Mouse (Mus musculus): ENCODE results near the gene Birc2.

- no peak for TF ChIP-seq POLR2A (IDR thresholded peaks at IDR 0.05; ENCODE audit: borderline replicate concordance, extremely low read depth, insufficient read depth, insufficient read length, poor library complexity, severe bottlenecking)
- no peak for TF ChIP-seq CTCF (IDR thresholded peaks at IDR 0.05; ENCODE audit: borderline replicate concordance, extremely low read depth, insufficient read depth, insufficient read length)
Observed at GRCm38 (mm10) chr9:7774538-7774937, 62.3 kb downstream of the Birc2 start.

Measured in brain, embryonic 14.5 days (tissue).